Mouse (Mus musculus) myocyte (in vitro differentiated cells): ENCODE data around the gene 1700125H20Rik. TPM values are rescaled to one million over a fixed set of nuclear protein-coding genes. Genes with fewer than 3 reads are reported as not detected.

Experiments
- H3K27me3 ChIP-seq: one replicate; pipeline ENCODE4 v1.6.1; 2011; ENCODE audit not compliant: control insufficient read depth, insufficient read depth, insufficient read length
- H3K36me3 ChIP-seq: one replicate; pipeline ENCODE4 v1.6.1; 2011; ENCODE audit not compliant: control insufficient read depth, insufficient read depth
- H3K4me2 ChIP-seq: one replicate; pipeline ENCODE4 v1.6.1; 2011; ENCODE audit warnings: low read depth, control low read depth
- H3K4me3 ChIP-seq: one replicate; pipeline ENCODE4 v1.5.1; 2011; ENCODE audit warnings: mild to moderate bottlenecking, control low read depth, moderate library complexity
- H3K79me2 ChIP-seq: one replicate; pipeline ENCODE4 v1.6.1; 2011; ENCODE audit not compliant: control insufficient read depth, insufficient read depth
- H3ac ChIP-seq: one replicate; pipeline ENCODE4 v1.6.1; 2011; ENCODE audit not compliant: control insufficient read depth, insufficient read length
- CEBPB ChIP-seq: IDR thresholded peaks from 2 replicates; pipeline ENCODE4 v1.6.1; 2011; ENCODE audit warnings: mild to moderate bottlenecking, moderate library complexity; ENCODE audit not compliant: poor library complexity, insufficient read depth, severe bottlenecking
- E2F4 ChIP-seq: IDR thresholded peaks from one replicate; pipeline ENCODE4 v1.6.1; 2011; ENCODE audit warnings: mild to moderate bottlenecking, control low read depth, moderate library complexity; ENCODE audit not compliant: insufficient read depth
- MAX ChIP-seq: IDR thresholded peaks from one replicate; pipeline ENCODE4 v1.6.1; 2011; ENCODE audit warnings: low read depth, mild to moderate bottlenecking, control low read depth
- MYOD1 ChIP-seq, 3 experiments: IDR thresholded peaks; one replicate each; pipeline ENCODE4 v1.6.1; 2011; ENCODE audit warnings: control low read depth in 2 of 3, low read depth in 2 of 3, mild to moderate bottlenecking in 2 of 3, moderate library complexity in 1 of 3; ENCODE audit not compliant: insufficient read length in 2 of 3, control insufficient read depth in 1 of 3
- MYOG ChIP-seq, 3 experiments: IDR thresholded peaks; one replicate each; pipeline ENCODE4 v1.6.1; 2011; ENCODE audit warnings: control low read depth in 2 of 3, low read depth in 2 of 3, mild to moderate bottlenecking in 2 of 3; ENCODE audit not compliant: insufficient read length in 2 of 3, control insufficient read depth in 1 of 3, insufficient read depth in 1 of 3
- POLR2A ChIP-seq: IDR thresholded peaks from one replicate; pipeline ENCODE4 v1.6.1; 2011; ENCODE audit warnings: low read depth, mild to moderate bottlenecking, control low read depth, moderate library complexity; ENCODE audit not compliant: insufficient read length
- POLR2AphosphoS2 ChIP-seq: IDR thresholded peaks from one replicate; pipeline ENCODE4 v1.6.1; 2011; ENCODE audit warnings: low read depth, control low read depth; ENCODE audit not compliant: insufficient read length
- REST ChIP-seq: IDR thresholded peaks from one replicate; pipeline ENCODE4 v1.6.1; 2011; ENCODE audit warnings: mild to moderate bottlenecking, control low read depth, moderate library complexity; ENCODE audit not compliant: insufficient read depth, insufficient read length
- SRF ChIP-seq: IDR thresholded peaks from one replicate; pipeline ENCODE4 v1.6.1; 2011; ENCODE audit warnings: low read depth; ENCODE audit not compliant: control insufficient read depth, insufficient read length
- TCF12 ChIP-seq: IDR thresholded peaks from one replicate; pipeline ENCODE4 v1.6.1; 2011; ENCODE audit warnings: mild to moderate bottlenecking, control low read depth; ENCODE audit not compliant: poor library complexity, insufficient read depth, severe bottlenecking
- TCF3 ChIP-seq: IDR thresholded peaks from one replicate; pipeline ENCODE4 v1.6.1; 2011; ENCODE audit warnings: low read depth, control low read depth; ENCODE audit not compliant: insufficient read length
- USF1 ChIP-seq: IDR thresholded peaks from one replicate; pipeline ENCODE4 v1.6.1; 2011; ENCODE audit warnings: low read depth, mild to moderate bottlenecking, control low read depth, moderate library complexity
- polyA plus RNA-seq: library from polyadenylated mRNA; unstranded; fragments of >200 nt; fragmentation: generic; extraction: Trizol; gene quantifications from one replicate; pipeline ENCODE4 v1.2.1, GENCODE M21; 2012; ENCODE audit warnings: missing spikeins

Gene 1700125H20Rik
- polyA plus RNA-seq, 1 experiment, result not detected

DNA sequence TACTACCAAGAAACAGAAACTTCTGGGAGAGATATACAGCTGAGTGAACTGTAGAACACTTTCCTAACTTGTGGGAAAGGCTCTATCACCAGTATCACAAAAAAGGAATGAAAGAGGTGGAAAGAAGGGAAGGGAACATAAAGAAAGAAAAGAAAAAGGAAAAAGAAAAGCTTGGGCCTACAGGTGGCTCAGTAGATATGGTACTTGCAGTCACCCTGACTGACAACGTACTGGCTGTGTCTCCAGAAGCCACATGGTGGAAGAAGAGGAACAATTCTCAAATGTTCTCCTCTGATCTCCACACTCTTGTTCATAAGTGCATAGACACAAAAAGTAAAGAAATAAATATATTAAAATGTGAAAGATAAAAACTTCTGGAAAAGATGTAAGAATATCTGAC is 41.3 kb upstream of the 1700125H20Rik start:
- H3K27me3 ChIP-seq, result no peaks in the 10 kb centered on the region
- no peaks in the 10 kb centered on the region for H3K36me3 ChIP-seq
- TF ChIP-seq POLR2AphosphoS2, result no peak
- TF ChIP-seq E2F4, result no peak
- TF ChIP-seq POLR2A, result no peak
- TF ChIP-seq MYOD1 (IDR thresholded peaks at IDR 0.05; ENCODE audit: control insufficient read depth in 1 of 3, insufficient read length in 2 of 3, low read depth in 2 of 3), result no peak
- TF ChIP-seq CEBPB, result no peak
- TF ChIP-seq MAX, result no peak
- no peak overlapping the region for H3K4me2 ChIP-seq
- H3K79me2 ChIP-seq, result peaks cover 45% of the 10 kb centered on the region
- no peak overlapping the region for H3K4me3 ChIP-seq
- no peak overlapping the region for H3ac ChIP-seq

DNA sequence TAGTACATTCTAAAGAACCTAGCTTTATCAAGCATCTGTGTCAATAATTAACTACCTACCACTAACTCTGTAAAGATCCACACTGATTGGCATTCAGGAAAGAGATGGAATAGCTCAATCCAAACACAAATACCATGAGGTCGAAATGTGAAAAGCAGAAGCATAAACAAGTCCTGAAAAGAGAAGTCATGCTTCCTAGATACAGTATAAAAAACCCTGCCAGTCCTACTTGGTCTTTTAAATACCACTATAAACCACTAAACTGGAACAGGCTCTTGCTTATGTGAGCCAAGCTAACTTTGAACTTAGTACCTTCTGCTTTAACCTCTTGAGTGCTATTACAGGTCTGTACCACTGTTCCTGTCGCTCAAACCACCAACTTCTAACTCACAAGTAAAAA is 38.7 kb upstream of the 1700125H20Rik start:
- Histone ChIP-seq H3K4me2 (no peak overlapping the region), H3K27me3 (no peaks in the 10 kb centered on the region), H3ac (no peak overlapping the region), H3K36me3 (no peaks in the 10 kb centered on the region), H3K4me3 (no peak overlapping the region), H3K79me2 (peaks cover 46% of the 10 kb centered on the region)
- TF ChIP-seq REST (no peak), E2F4 (no peak), POLR2A (no peak), MAX (no peak), TCF3 (no peak), TCF12 (no peak), POLR2AphosphoS2 (no peak), MYOG (IDR thresholded peaks at IDR 0.05; ENCODE audit: control insufficient read depth in 1 of 3, insufficient read depth in 1 of 3, insufficient read length in 2 of 3, low read depth in 2 of 3) (no peak), SRF (no peak), MYOD1 (IDR thresholded peaks at IDR 0.05; ENCODE audit: control insufficient read depth in 1 of 3, insufficient read length in 2 of 3, low read depth in 2 of 3) (no peak), USF1 (no peak), CEBPB (no peak)

DNA sequence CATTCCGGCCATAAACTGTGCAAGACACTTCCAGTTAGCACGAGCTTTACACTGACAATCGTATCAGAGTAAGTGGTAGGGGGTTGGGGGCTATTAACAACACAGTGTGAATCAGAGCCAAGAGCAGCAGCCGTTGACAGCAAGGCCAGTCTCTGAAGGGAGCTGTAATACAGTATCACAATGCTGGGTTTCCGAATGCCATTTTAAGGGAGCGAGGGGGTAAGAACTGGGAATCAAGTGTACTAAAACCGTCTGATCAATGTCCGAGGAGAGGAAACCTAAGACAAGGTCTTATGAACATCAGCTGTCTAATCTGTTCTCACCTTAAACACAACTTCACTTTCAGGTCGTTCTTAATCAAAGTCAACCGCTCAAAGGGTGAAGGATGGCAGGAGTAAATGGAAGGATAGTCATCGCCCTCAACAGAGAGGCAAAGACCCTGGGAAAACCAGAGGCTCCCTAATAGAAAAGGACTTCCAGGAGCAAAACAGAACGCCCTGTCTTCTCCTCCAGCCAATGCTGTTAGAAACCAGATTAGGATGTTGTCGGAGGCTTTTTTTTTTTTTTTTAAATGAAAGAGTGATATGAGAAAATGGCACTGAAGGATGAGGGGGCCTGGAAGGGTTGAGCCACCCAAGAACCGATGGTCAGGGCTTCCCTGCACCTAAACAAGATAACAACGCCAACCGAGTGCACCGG is 31.3 kb upstream of the 1700125H20Rik start:
- Histone ChIP-seq H3K79me2 (peaks cover 51% of the 10 kb centered on the region), H3K4me3 (peak overlapping the region; percentile 64), H3ac (peak overlapping the region; percentile 82), H3K27me3 (no peaks in the 10 kb centered on the region), H3K4me2 (peak overlapping the region; percentile 91), H3K36me3 (no peaks in the 10 kb centered on the region)
- TF ChIP-seq POLR2AphosphoS2 (no peak), MYOG (IDR thresholded peaks at IDR 0.05; ENCODE audit: control insufficient read depth in 1 of 3, insufficient read depth in 1 of 3, insufficient read length in 2 of 3, low read depth in 2 of 3) (no peak), REST (no peak), TCF3 (no peak), TCF12 (no peak), E2F4 (no peak), POLR2A (no peak), SRF (no peak), USF1 (no peak), MAX (no peak), MYOD1 (IDR thresholded peaks at IDR 0.05; ENCODE audit: control insufficient read depth in 1 of 3, insufficient read length in 2 of 3, low read depth in 2 of 3) (no peak), CEBPB (no peak)

DNA sequence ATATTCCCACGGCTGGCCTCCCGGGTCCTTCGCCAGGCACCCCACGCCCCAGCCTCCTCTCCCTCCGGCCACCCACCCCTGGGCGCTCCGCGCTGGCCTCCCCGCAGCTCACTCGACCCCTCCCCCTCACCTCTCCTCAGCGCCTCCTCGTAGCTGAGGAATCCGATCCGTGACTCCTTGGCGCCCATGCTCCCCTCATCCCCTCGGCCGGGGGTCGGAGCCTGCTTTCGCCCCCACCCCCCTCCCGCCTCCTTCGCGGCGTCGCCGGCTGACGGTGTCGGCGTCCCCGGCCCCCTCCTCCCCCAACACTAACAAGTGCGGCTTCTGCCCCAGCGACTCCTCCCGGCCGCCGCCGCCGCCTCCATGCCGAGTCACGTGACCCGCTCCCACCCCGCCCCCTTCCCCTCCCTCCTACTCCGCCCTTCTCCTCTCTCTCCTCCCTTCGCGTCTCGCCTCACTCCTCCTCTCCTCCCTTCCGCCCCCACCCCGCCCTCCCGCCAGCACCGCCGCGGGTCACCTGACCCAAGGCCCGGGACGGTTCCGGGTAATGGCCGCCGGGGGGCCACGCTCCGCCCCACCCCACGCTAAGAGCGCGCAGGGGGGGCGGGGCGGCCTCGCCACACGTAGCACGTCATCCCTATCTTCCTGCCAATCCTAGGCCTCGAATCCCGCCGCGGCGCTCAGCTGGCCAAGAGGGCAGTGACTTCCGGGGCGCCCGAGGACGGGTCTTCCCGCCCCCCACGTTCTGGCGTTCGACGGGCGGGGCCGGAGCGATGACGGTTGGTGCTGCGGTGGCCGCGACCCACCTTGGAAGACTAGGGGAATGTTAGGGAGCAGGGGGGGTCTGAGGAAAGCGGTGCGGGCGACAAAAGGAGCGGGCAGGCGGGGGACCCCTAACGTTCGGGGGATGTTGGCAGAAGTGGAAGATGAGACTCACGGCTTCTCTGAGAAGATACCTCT is 30.3 kb upstream of the 1700125H20Rik start, which contains the start of gene Usp32:
Usp32 (minus strand) TSS at position 581 of the 960 bp plus-strand sequence.
- Histone ChIP-seq H3K27me3 (no peaks in the 10 kb centered on the region), H3K79me2 (peaks cover 45% of the 10 kb centered on the region), H3K4me2 (peak within 1 kb of the TSS; percentile 91), H3ac (peak within 1 kb of the TSS; percentile 82), H3K4me3 (peak within 1 kb of the TSS; percentile 64), H3K36me3 (no peaks in the 10 kb centered on the region)
- TF ChIP-seq POLR2AphosphoS2 (peak; percentile 85), POLR2A (peak; percentile 89), MYOG (IDR thresholded peaks at IDR 0.05; ENCODE audit: control insufficient read depth in 1 of 3, insufficient read depth in 1 of 3, insufficient read length in 2 of 3, low read depth in 2 of 3) (peak in 1 of 3 experiments; percentile 43), USF1 (peak; percentile 37), TCF3 (no peak), REST (no peak), MAX (no peak), MYOD1 (IDR thresholded peaks at IDR 0.05; ENCODE audit: control insufficient read depth in 1 of 3, insufficient read length in 2 of 3, low read depth in 2 of 3) (peak in 1 of 3 experiments; percentile 9), E2F4 (no peak)
